Mouse (Mus musculus): Measurements from ENCODE around the gene Atn1. TPM values are rescaled to one million over a fixed set of nuclear protein-coding genes. Genes with fewer than 3 reads are reported as not detected.

Atn1 gene
- polyA plus RNA-seq, 1 experiment = 63.3 TPM

DNA sequence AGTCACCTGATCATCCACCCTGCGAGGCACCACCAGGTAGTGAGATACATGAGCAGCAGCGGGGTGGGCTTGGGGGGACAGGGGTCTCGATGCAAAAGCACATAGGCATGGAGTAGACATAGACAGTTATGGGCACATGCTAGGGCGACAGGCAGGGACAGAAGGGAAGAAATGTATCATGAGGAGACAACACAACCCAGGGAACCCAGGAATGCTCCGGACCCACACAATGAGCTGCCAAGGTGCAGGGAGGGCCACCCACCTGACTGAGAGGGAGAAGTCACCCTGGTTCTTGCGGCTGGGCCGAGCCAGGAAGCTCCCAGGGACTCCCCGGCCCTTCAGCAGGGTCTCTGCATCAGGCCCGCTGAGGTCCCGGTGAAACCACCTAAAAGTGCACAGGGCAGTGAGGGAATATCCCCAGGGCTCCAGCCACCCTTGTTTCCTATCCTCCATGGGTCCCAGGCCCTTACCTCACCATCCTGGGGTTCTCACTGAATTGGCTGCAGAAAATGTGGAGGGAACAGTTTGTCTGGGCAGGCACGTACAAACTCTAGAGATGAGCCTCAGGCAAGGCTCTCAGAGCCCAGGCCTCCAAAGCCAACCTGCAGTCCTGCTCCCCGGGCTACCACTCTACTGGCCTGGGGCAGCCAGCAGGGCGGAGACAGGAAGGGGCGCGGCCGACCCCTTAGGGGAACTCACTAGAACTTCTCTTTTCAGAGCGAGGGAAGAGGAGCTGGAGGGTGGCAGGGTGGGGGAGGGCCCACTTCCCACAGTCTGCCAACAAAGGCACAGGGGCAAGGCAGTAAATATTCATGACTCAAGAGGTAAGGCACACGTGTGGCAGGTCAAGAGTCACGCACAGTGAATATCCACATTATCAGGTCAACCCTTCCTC, 23.6 kb downstream of the Atn1 start:
- Histone ChIP-seq H3K4me1 (ENCODE audit: control insufficient read depth, insufficient read depth, low read length) (no peaks in the 10 kb centered on the region), H3K27ac (ENCODE audit: insufficient read depth, low read length) (no peak overlapping the region; the same call in 1 of the 2 replicates), H3K4me3 (ENCODE audit: insufficient read depth, low read length) (0 out of 2 replicates have a peak overlapping the region, but pooled peaks have one; percentile 11)
- TF ChIP-seq POLR2A (IDR thresholded peaks at IDR 0.05; ENCODE audit: extremely low read depth, insufficient read depth, low read length) (no peak), CTCF (IDR thresholded peaks at IDR 0.05; ENCODE audit: extremely low read depth, insufficient read depth, low read length) (no peak)

DNA sequence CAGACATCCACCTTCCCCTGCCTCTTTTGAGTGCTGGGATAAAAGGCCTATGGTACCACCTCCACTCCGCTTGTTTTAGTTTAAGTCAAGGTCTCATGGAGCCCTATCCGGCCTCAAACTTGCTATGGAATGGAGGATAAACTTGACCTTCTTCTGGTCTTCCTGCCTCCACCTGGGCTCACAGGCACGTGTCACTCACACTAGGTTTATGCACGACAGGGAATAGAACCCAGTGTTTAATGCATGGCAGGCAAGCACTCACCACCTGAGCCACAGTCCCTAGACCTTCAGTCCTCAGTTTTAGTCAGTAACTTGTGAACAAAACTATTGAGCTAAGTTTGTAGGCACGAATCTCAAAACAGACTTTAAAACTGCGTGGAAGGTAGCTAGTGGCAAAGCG, 25.3 kb downstream of the Atn1 start:
- TF ChIP-seq CTCF (IDR thresholded peaks at IDR 0.05; ENCODE audit: extremely low read depth, insufficient read depth, low read length) (no peak), POLR2A (IDR thresholded peaks at IDR 0.05; ENCODE audit: extremely low read depth, insufficient read depth, low read length) (no peak)
- Histone ChIP-seq H3K4me3 (ENCODE audit: insufficient read depth, low read length) (no peak overlapping the region), H3K27ac (ENCODE audit: insufficient read depth, low read length) (no peak overlapping the region), H3K4me1 (ENCODE audit: control insufficient read depth, insufficient read depth, low read length) (no peaks in the 10 kb centered on the region)

DNA sequence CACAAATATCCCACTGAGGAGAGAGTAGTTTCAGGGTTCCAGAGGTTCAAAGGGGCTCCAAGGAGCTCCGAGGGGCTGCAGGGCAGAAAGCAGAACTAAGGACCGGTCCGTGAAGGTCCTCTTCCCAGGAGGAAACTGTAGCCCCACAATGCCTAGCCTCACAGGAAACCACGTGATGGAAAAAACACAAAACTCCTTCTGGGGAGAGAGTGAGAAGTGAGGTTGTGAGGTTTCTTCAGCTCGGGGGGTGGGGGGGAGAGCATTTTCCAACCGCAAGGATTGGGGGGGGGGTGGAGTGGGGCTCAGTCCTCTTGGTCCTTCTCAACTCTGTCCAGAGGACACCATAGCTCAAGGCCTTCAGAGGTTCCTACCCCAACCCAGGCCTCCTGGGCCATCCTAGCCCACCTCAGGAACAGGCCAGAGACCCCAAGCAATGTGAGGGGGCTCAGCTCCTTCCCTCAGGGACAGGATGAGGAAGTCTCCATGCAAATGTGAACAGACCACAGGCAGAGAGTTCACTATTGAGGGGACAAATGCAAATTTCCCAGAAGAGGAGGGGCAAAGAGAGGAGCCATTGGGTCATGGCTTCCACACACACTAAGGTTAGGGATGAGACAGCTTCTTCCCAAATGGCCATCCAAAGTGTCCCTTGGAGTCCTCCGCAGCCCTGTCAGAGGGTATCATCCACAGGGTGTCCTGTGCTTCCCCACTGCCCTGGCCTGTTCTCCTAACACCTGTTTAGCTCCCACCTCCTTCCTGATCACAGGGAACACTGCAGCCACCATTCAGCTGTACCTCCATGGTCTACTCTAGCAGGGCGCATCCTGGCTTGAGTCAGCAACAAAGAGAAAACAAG, 26.2 kb downstream of the Atn1 start:
- H3K4me3 ChIP-seq (ENCODE audit: insufficient read depth, low read length) = no peak overlapping the region
- TF ChIP-seq CTCF (IDR thresholded peaks at IDR 0.05; ENCODE audit: extremely low read depth, insufficient read depth, low read length) = no peak
- no peak for TF ChIP-seq POLR2A (IDR thresholded peaks at IDR 0.05; ENCODE audit: extremely low read depth, insufficient read depth, low read length)

DNA sequence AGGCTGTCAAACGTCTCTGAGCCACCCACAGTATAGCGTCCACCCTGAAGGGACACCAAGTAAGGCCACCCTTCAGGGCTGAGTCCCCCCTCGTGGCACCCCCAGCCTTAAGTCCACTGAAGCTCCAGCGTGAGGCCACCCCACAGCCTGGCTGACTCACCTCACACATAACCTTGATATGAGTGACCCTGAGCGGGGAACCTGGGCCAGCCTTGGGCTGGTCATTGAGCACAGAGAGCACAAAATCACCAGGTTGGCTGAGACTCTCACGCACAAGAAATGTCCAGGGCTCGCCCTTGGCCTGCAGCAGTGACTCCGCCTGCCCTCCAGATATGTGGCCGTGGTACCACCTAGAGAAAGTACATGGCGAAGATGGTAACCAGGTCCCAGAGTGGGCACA, 27.7 kb downstream of the Atn1 start:
- Histone ChIP-seq H3K4me1 (ENCODE audit: control insufficient read depth, insufficient read depth, low read length) (no peaks in the 10 kb centered on the region), H3K27ac (ENCODE audit: insufficient read depth, low read length) (no peak overlapping the region), H3K4me3 (ENCODE audit: insufficient read depth, low read length) (no peak overlapping the region)
- TF ChIP-seq CTCF (IDR thresholded peaks at IDR 0.05; ENCODE audit: extremely low read depth, insufficient read depth, low read length) (no peak), POLR2A (IDR thresholded peaks at IDR 0.05; ENCODE audit: extremely low read depth, insufficient read depth, low read length) (no peak)

More for the DNA sequence above, 26.2 kb downstream of the Atn1 start:
- H3K4me1 ChIP-seq (ENCODE audit: control insufficient read depth, insufficient read depth, low read length) = no peaks in the 10 kb centered on the region
- H3K27ac ChIP-seq (ENCODE audit: insufficient read depth, low read length) = no peak overlapping the region; the same call in 1 of the 2 replicates

DNA sequence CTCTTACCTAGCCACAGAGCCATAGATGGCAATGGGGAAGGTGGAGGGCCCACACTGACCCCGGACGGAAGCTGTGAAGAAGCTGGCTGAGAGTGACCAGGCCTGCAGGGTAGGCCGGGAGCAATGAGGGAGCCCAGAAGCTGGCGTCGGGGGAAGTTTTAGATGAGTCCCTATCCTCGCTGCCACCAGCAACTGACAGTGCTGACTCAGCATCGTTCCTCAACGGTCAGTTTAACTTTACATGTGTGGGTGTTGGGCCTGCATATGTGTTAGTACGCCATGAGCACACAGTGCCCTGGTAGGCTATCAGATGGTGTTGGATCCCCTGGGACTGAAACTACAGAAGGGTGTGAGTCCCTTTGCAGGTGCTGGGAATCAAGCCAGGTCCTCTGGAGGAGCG, 31.9 kb downstream of the Atn1 start:
- Histone ChIP-seq H3K4me3 (ENCODE audit: insufficient read depth, low read length) (no peak overlapping the region), H3K4me1 (ENCODE audit: control insufficient read depth, insufficient read depth, low read length) (no peaks in the 10 kb centered on the region), H3K27ac (ENCODE audit: insufficient read depth, low read length) (no peak overlapping the region)
- TF ChIP-seq POLR2A (IDR thresholded peaks at IDR 0.05; ENCODE audit: extremely low read depth, insufficient read depth, low read length) (no peak), CTCF (IDR thresholded peaks at IDR 0.05; ENCODE audit: extremely low read depth, insufficient read depth, low read length) (no peak)

DNA sequence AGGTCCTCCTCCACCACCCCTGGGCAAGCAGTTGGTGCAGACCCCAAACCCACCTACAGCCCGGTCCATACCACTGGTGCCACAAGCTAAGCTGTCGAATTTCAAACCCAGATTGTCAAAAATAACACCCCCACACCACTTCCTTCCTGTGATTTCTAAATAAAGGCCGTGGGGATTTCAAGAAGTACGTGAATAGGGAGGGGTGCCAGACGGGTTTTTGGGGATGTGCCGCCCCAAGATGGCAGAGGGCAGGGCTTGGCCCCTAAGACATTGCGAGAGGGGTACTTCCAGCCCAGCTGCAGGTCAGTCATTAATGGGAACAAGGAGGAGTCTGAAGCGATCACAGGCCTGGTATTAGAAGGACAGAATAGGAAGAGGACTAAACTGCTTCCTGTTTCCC, 32.8 kb downstream of the Atn1 start:
- H3K27ac ChIP-seq (ENCODE audit: insufficient read depth, low read length) = no peak overlapping the region
- no peak overlapping the region for H3K4me3 ChIP-seq (ENCODE audit: insufficient read depth, low read length)
- H3K4me1 ChIP-seq (ENCODE audit: control insufficient read depth, insufficient read depth, low read length) = no peaks in the 10 kb centered on the region
- TF ChIP-seq CTCF (IDR thresholded peaks at IDR 0.05; ENCODE audit: extremely low read depth, insufficient read depth, low read length) = no peak
- no peak for TF ChIP-seq POLR2A (IDR thresholded peaks at IDR 0.05; ENCODE audit: extremely low read depth, insufficient read depth, low read length)

DNA sequence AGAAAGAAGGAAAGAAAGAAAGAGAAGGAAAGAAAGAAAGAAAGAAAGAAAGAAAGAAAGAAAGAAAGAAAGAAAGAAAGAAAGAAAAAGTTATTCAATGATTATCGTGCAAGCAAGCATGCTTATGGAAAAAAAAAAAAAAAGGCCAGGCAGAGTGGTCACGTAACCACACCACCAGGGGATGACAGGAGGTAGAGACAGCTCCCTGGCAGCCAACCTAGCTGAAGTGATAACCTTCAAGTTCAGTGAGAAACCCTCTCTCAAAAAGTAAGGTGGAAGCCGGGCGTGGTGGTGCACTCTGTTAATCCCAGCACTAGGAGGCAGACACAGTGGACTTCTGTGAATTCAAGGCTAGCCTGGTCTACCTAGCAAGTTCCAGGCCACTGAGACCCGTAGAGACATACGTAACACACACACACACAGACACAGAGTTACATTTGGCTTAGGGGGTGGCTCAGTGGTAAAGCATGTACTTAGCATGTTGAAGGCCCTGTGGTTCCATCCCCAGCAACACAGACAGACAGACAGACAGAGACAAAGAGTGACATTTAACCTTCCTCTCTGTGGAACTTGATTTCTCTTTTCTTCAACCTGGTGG, 33.3 kb downstream of the Atn1 start:
- no peak for TF ChIP-seq CTCF (IDR thresholded peaks at IDR 0.05; ENCODE audit: extremely low read depth, insufficient read depth, low read length)
- TF ChIP-seq POLR2A (IDR thresholded peaks at IDR 0.05; ENCODE audit: extremely low read depth, insufficient read depth, low read length) = no peak
- H3K4me1 ChIP-seq (ENCODE audit: control insufficient read depth, insufficient read depth, low read length) = no peaks in the 10 kb centered on the region

DNA sequence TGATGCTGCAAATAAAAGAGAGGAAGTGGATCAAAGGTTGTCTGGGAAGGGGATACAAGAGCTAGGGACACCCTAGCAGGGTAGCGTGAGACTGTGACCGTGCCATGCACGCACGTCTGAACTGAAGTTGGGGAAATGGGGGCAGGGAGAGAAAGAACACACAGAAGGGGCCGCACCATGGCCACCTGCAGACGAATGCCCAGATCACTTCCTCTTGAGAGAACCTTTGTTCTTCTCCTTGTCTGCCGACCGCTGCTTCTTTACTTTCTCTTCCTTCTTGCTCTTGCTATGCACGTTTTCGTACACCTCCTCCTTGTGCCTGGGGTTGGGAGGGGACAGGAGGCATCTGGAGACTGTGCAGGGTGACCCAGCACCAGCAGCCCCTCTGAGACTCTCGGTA, 35.4 kb downstream of the Atn1 start:
- Histone ChIP-seq H3K27ac (ENCODE audit: insufficient read depth, low read length) (no peak overlapping the region), H3K4me3 (ENCODE audit: insufficient read depth, low read length) (no peak overlapping the region), H3K4me1 (ENCODE audit: control insufficient read depth, insufficient read depth, low read length) (no peaks in the 10 kb centered on the region)
- no peak for TF ChIP-seq POLR2A (IDR thresholded peaks at IDR 0.05; ENCODE audit: extremely low read depth, insufficient read depth, low read length)
- TF ChIP-seq CTCF (IDR thresholded peaks at IDR 0.05; ENCODE audit: extremely low read depth, insufficient read depth, low read length) = no peak

More for the DNA sequence above, 33.3 kb downstream of the Atn1 start:
- Histone ChIP-seq H3K27ac (ENCODE audit: insufficient read depth, low read length) (no peak overlapping the region), H3K4me3 (ENCODE audit: insufficient read depth, low read length) (no peak overlapping the region)

DNA sequence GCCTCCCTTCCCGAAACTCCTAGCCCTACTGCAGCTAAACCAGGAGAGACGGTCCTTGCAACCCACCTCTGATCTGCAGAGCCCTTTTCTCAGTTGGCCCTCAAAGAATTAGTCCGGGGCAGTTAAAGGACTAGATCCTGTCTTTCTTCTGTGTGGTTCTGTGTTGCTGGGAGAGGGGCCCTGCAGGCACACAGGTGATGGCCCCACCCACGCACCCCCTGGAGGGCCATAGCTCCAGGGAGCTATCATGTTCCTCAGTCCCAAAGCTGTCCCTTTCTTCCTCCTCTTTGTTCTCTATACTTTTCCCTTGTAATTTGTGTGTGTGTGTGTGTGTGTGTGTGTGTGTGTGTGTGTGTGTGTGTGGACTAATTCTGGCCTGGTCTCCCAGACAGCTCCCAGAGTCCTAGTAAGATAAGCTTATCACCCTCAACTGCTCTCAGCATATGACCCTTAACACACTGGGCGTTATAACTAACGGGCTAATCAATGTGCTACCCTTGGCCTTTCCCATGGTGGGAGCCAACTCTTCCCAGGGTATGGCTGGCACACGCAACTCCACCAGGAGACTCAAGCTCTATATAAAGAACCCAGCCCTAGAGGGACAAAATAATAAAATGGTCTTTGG, 36.9 kb downstream of the Atn1 start:
- no peaks in the 10 kb centered on the region for H3K4me1 ChIP-seq (ENCODE audit: control insufficient read depth, insufficient read depth, low read length)
- no peak overlapping the region for H3K27ac ChIP-seq (ENCODE audit: insufficient read depth, low read length)
- H3K4me3 ChIP-seq (ENCODE audit: insufficient read depth, low read length) = no peak overlapping the region
- no peak for TF ChIP-seq CTCF (IDR thresholded peaks at IDR 0.05; ENCODE audit: extremely low read depth, insufficient read depth, low read length)
- no peak for TF ChIP-seq POLR2A (IDR thresholded peaks at IDR 0.05; ENCODE audit: extremely low read depth, insufficient read depth, low read length)
